Mouse (Mus musculus): Measurements from ENCODE around the gene Nars2. TPM values are rescaled to one million over a fixed set of nuclear protein-coding genes. Genes with fewer than 3 reads are reported as not detected.
"Not testable (repeated sequence)": the region's sequence is repeated elsewhere in the genome, so short reads cannot be mapped to it uniquely, and the experiment has no call there.

The Nars2 gene
- polyA plus RNA-seq, 1 experiment, result 7.1 TPM

GRCm38 (mm10) chr7:96943715-96944377 is 7.5 kb upstream of the Nars2 start:
- 59% methylated on average over 5 of the region's 5 CpGs for WGBS
- Histone ChIP-seq H3K4me3 (replicated peaks; ENCODE audit: control insufficient read depth, low read depth, low read length) (no peak overlapping the region), H3K4me1 (ENCODE audit: control insufficient read depth, insufficient read depth, low read length) (no peaks in the 10 kb centered on the region), H3K27ac (ENCODE audit: control insufficient read depth, insufficient read depth, low read depth, low read length, poor library complexity) (no peak overlapping the region)
- TF ChIP-seq CTCF (IDR thresholded peaks at IDR 0.05; ENCODE audit: control insufficient read depth, insufficient read depth, low read length) (no peak), POLR2A (IDR thresholded peaks at IDR 0.05; ENCODE audit: borderline replicate concordance, control insufficient read depth, low read depth, low read length) (no peak)

GRCm38 (mm10) chr7:96946501-96946900 is 4.8 kb upstream of the Nars2 start:
- H3K4me1 ChIP-seq (ENCODE audit: control insufficient read depth, insufficient read depth, low read length); H3K27ac ChIP-seq (ENCODE audit: control insufficient read depth, insufficient read depth, low read depth, low read length, poor library complexity); H3K4me3 ChIP-seq (replicated peaks; ENCODE audit: control insufficient read depth, low read depth, low read length): not testable (repeated sequence)
- WGBS, result 34% methylated on average over 8 of the region's 8 CpGs

DNA sequence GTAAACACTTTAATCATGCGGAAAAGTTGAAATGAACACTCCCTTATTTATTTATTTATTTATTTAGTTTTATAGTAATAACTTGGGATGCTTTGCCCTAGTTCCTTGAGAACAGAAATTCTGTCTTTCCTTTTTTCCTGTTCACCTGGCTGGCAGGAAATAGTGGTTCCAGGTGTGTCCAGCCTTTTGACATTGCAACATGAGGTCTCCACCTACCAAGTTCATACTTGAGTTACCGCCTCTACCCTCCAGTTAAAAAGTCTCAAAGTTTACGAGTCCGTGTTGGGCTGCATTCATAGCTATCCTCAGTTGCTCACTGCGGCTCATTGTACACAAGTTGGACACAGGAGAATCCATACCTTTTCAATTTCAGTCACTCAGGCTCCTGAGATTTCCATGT is 789 bp downstream of the Nars2 start:
- H3K27ac ChIP-seq (ENCODE audit: control insufficient read depth, insufficient read depth, low read depth, low read length, poor library complexity), result no peak overlapping the region; the same call in 1 of the 2 replicates
- no peaks in the 10 kb centered on the region; the same call in 1 of the 2 replicates for H3K4me1 ChIP-seq (ENCODE audit: control insufficient read depth, insufficient read depth, low read length)
- TF ChIP-seq CTCF (IDR thresholded peaks at IDR 0.05; ENCODE audit: control insufficient read depth, insufficient read depth, low read length), result no peak
- no peak for TF ChIP-seq POLR2A (IDR thresholded peaks at IDR 0.05; ENCODE audit: borderline replicate concordance, control insufficient read depth, low read depth, low read length)
- H3K4me3 ChIP-seq (replicated peaks; ENCODE audit: control insufficient read depth, low read depth, low read length), result peak overlapping the region; percentile 98
- 27% methylated on average over 5 of the region's 5 CpGs for WGBS

DNA sequence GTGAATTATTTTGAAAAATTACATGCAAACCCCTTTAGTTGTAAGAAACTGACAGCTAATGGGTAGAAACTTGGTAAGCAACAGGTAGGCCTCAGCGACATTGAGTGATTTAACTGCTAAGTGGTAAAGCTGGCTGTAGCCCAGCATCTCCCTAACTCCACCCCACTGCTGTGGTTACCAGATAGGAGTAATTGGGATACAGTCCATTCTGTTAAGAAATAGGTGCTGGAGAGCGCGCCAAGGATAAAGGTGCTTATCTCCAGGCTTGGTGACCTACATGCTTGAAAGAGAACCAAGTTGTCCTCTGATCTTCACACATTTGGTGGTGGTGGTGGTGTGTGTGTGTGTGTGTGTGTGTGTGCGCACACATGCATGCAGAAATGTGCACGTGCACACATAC is 7.9 kb downstream of the Nars2 start:
- H3K4me1 ChIP-seq (ENCODE audit: control insufficient read depth, insufficient read depth, low read length), result peaks cover 1% of the 10 kb centered on the region; the same call in 1 of the 2 replicates
- no peak overlapping the region for H3K27ac ChIP-seq (ENCODE audit: control insufficient read depth, insufficient read depth, low read depth, low read length, poor library complexity)
- H3K4me3 ChIP-seq (replicated peaks; ENCODE audit: control insufficient read depth, low read depth, low read length), result no peak overlapping the region
- TF ChIP-seq CTCF (IDR thresholded peaks at IDR 0.05; ENCODE audit: control insufficient read depth, insufficient read depth, low read length) (no peak), POLR2A (IDR thresholded peaks at IDR 0.05; ENCODE audit: borderline replicate concordance, control insufficient read depth, low read depth, low read length) (no peak)
- 76% methylated on average over 5 of the region's 5 CpGs for whole genome bisulfite sequencing

GRCm38 (mm10) chr7:96967188-96967587 is 15.9 kb downstream of the Nars2 start:
- TF ChIP-seq CTCF (IDR thresholded peaks at IDR 0.05; ENCODE audit: control insufficient read depth, insufficient read depth, low read length) (no peak), POLR2A (IDR thresholded peaks at IDR 0.05; ENCODE audit: borderline replicate concordance, control insufficient read depth, low read depth, low read length) (no peak)

DNA sequence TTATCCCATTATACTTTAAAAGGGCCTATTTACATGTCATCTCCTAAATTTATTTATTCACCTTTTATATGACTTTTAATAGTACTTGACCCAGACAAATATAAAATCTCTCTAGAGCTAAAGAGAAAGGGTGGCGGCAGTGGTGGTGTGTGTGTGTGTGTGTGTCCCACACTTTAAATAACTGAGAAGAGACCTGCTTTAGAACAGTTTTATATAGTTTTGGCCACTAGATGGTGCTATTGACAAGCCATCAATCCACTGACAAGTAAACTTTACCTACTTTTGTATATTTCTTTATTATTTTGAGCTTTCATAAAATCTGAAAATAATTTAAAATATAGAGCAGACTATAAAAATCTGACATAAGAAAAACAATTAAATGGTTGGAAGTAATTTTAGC is 19.1 kb downstream of the Nars2 start:
- H3K27ac ChIP-seq (ENCODE audit: control insufficient read depth, insufficient read depth, low read depth, low read length, poor library complexity), result no peak overlapping the region
- WGBS, result 15% methylated on average over 1 of the region's 1 CpGs
- H3K4me1 ChIP-seq (ENCODE audit: control insufficient read depth, insufficient read depth, low read length), result no peaks in the 10 kb centered on the region; the same call in 1 of the 2 replicates
- no peak overlapping the region for H3K4me3 ChIP-seq (replicated peaks; ENCODE audit: control insufficient read depth, low read depth, low read length)
- TF ChIP-seq POLR2A (IDR thresholded peaks at IDR 0.05; ENCODE audit: borderline replicate concordance, control insufficient read depth, low read depth, low read length), result no peak
- TF ChIP-seq CTCF (IDR thresholded peaks at IDR 0.05; ENCODE audit: control insufficient read depth, insufficient read depth, low read length), result no peak

More at GRCm38 (mm10) chr7:96967188-96967587, 15.9 kb downstream of the Nars2 start:
- WGBS, result 75% methylated on average over 3 of the region's 3 CpGs
- Histone ChIP-seq H3K27ac (ENCODE audit: control insufficient read depth, insufficient read depth, low read depth, low read length, poor library complexity) (no peak overlapping the region), H3K4me1 (ENCODE audit: control insufficient read depth, insufficient read depth, low read length) (no peaks in the 10 kb centered on the region; the same call in 1 of the 2 replicates), H3K4me3 (replicated peaks; ENCODE audit: control insufficient read depth, low read depth, low read length) (no peak overlapping the region)

DNA sequence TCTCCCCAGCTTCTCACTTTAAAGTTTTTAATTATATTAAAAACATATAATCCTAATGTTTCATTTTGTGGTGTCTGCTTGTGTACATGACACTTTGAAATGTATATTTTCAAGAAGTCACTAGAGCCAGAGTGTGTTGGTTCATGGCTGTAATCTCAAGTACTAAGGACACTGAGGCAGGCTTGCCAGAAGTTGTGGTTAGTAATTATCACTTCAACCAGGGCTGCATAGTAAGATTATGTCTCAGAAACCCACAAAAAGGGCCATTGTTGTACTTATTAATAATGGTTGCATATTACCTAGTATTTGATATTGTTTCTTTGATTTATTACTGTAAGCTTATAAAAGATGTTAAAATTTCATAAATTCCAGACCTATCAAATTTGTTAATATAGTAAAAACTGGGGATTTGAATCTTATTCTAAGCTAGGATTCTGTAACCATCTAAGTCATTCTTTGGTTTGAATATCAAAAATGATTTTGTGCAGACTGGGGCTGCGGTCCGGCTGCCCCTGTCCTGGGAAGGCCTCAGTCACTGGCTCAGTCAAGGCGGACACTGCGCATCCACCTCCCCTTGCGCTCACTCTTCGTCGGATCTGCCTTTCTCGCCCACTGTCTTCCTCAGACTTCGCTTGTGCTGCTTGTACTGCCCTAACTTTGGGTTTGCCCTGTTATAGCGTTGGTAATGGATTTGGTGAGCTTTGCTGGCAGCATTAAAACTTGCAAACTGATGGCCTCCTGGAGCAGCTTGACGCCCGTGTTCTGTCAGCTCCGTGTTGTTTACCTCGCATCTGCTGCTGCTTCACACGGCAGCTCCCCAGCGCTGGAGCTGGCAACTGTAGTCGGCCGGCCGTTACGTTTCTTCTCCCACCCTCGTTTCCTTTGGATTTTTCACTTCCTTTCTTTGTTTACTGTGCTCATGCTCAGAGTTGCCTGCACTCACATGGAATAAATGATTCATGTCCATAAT is 20.0 kb downstream of the Nars2 start:
- TF ChIP-seq POLR2A (IDR thresholded peaks at IDR 0.05; ENCODE audit: borderline replicate concordance, control insufficient read depth, low read depth, low read length) (no peak), CTCF (IDR thresholded peaks at IDR 0.05; ENCODE audit: control insufficient read depth, insufficient read depth, low read length) (no peak)
- 35% methylated on average over 21 of the region's 21 CpGs for WGBS

GRCm38 (mm10) chr7:96972138-96972904 is 21.0 kb downstream of the Nars2 start:
- 51% methylated on average over 8 of the region's 8 CpGs for WGBS
- TF ChIP-seq POLR2A (IDR thresholded peaks at IDR 0.05; ENCODE audit: borderline replicate concordance, control insufficient read depth, low read depth, low read length) (no peak), CTCF (IDR thresholded peaks at IDR 0.05; ENCODE audit: control insufficient read depth, insufficient read depth, low read length) (no peak)
- Histone ChIP-seq H3K4me3 (replicated peaks; ENCODE audit: control insufficient read depth, low read depth, low read length) (no peak overlapping the region), H3K4me1 (ENCODE audit: control insufficient read depth, insufficient read depth, low read length) (no peaks in the 10 kb centered on the region; the same call in 1 of the 2 replicates), H3K27ac (ENCODE audit: control insufficient read depth, insufficient read depth, low read depth, low read length, poor library complexity) (no peak overlapping the region)

More for the DNA sequence above, 20.0 kb downstream of the Nars2 start:
- Histone ChIP-seq H3K27ac (ENCODE audit: control insufficient read depth, insufficient read depth, low read depth, low read length, poor library complexity) (no peak overlapping the region), H3K4me1 (ENCODE audit: control insufficient read depth, insufficient read depth, low read length) (no peaks in the 10 kb centered on the region; the same call in 1 of the 2 replicates), H3K4me3 (replicated peaks; ENCODE audit: control insufficient read depth, low read depth, low read length) (no peak overlapping the region)
